ENCODE assay signal across 11 mouse cellular contexts in the genomic region with DNA sequence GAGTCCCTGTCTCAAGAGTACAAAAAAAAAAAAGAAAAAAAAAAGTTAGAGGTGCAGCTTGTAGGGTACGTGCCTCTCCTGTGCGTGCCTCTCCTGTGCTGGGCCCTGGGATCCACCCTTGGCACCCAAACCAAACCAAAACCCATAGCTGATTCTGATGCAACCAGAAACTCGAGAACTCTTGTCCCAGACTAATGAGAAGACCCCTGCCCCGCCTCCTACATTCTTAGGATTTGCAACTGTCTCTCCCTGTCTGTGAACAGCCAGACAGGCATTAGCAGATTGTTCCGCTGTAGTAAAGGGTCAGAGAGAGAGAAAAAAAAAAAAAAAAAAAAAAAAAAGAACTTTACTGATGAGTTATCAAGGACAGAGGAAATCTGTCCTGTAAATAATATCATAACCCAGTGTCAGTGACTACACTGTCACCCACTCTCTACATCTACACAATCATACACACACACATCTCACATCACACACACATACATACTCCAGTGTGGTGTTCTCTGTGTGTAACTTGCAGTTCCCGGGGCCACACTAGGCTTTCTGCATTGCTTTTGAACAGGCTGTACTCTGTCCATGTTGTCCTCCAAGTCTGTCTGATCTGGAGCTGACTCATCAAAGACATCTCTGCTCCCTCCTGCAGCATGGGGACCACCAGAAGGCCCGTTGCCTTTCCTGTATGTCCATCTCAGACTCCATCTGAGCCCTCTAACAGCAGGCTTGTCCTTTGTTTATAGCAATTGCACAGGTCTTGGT. TPM values are rescaled to one million over a fixed set of nuclear protein-coding genes. Genes with fewer than 3 reads are reported as not detected.
DNase-seq lines count a peak whose midpoint lies in the region; ATAC-seq lines count a peak whose summit lies in the region.
"Had no signal": no experiment of that assay in that cellular context is flagged by ENCODE, and none has a peak within 500 bp of the region (broad histone marks: within the 10 kb centered on the region; RNA-seq: fewer than 3 reads in every experiment).

No protein-coding gene starts in this region.

- H3K4me1 ChIP-seq in heart, embryonic 16.5 days (ENCODE audit: control insufficient read depth, insufficient read depth, low read length): peaks cover 41% of the 10 kb centered on the region
- H3K4me1 ChIP-seq in intestine, embryonic 14.5 days (replicated peaks; ENCODE audit: control insufficient read depth, insufficient read depth, low read length): peaks cover 49% of the 10 kb centered on the region
- H3K4me1 ChIP-seq in midbrain, embryonic 16.5 days (ENCODE audit: control insufficient read depth, insufficient read depth, low read length): peaks cover 39% of the 10 kb centered on the region

- WGBS in heart, embryonic 16.5 days: 34% methylated on average over 7 of the region's 7 CpGs
- WGBS in intestine, embryonic 14.5 days: 8% methylated on average over 7 of the region's 7 CpGs
- 9% methylated on average over 7 of the region's 7 CpGs for WGBS in midbrain, embryonic 16.5 days

- no peaks in the 10 kb centered on the region for H3K36me3 ChIP-seq in heart, embryonic 16.5 days (ENCODE audit: control insufficient read depth, insufficient read depth)
- H3K36me3 ChIP-seq in intestine, embryonic 14.5 days (ENCODE audit: control insufficient read depth, insufficient read depth, low read length): no peaks in the 10 kb centered on the region
- H3K36me3 ChIP-seq in midbrain, embryonic 16.5 days (ENCODE audit: control insufficient read depth, insufficient read depth, low read length): no peaks in the 10 kb centered on the region
- H3K36me3 ChIP-seq: G1E had no signal

- no peak for DNase-seq in heart, postnatal 10 days
- DNase-seq in embryo, embryonic 10 days (ENCODE audit: low spot score): peak; percentile 80
- no peak for DNase-seq in intestine, embryonic 14.5 days (ENCODE audit: low spot score)
- no peak for DNase-seq in cerebellum, adult 8-10 months
- DNase-seq in thymus, postnatal 14 days: no peak
- DNase-seq in cerebellum, adult 9-11 months: no peak
- DNase-seq: cerebellum, postnatal 25 days; right cerebral cortex, postnatal 4 days had no signal

- no peak overlapping the region for H3K4me3 ChIP-seq in heart, embryonic 16.5 days (ENCODE audit: low read length)
- H3K4me3 ChIP-seq in intestine, embryonic 14.5 days (ENCODE audit: low read depth, low read length): no peak overlapping the region
- no peak overlapping the region for H3K4me3 ChIP-seq in midbrain, embryonic 16.5 days (ENCODE audit: low read depth, low read length)

- no peak overlapping the region for H3K4me2 ChIP-seq in heart, embryonic 16.5 days (ENCODE audit: low read depth, low read length)
- H3K4me2 ChIP-seq in intestine, embryonic 14.5 days (ENCODE audit: low read length): peak overlapping the region; percentile 43
- H3K4me2 ChIP-seq in midbrain, embryonic 16.5 days (ENCODE audit: low read length): no peak overlapping the region

- no peaks in the 10 kb centered on the region for H3K9me3 ChIP-seq in heart, embryonic 16.5 days (replicated peaks; ENCODE audit: control insufficient read depth, low read length)
- no peaks in the 10 kb centered on the region for H3K9me3 ChIP-seq in intestine, embryonic 14.5 days (ENCODE audit: control insufficient read depth, low read length)
- no peaks in the 10 kb centered on the region for H3K9me3 ChIP-seq in midbrain, embryonic 16.5 days (replicated peaks; ENCODE audit: control insufficient read depth, low read length, poor library complexity, severe bottlenecking)
- H3K9me3 ChIP-seq: G1E had no signal

- H3K27me3 ChIP-seq in heart, embryonic 16.5 days (ENCODE audit: control insufficient read depth, insufficient read depth, low read length): no peaks in the 10 kb centered on the region
- H3K27me3 ChIP-seq in intestine, embryonic 14.5 days (replicated peaks; ENCODE audit: control insufficient read depth, insufficient read depth, low read length): no peaks in the 10 kb centered on the region
- H3K27me3 ChIP-seq in midbrain, embryonic 16.5 days (ENCODE audit: control insufficient read depth, insufficient read depth, low read depth, low read length): no peaks in the 10 kb centered on the region

- intact Hi-C loops in heart, postnatal 10 days (cut with DNase I): no loop called here

- peak overlapping the region; percentile 86 for H3K27ac ChIP-seq in heart, embryonic 16.5 days (ENCODE audit: low read length)
- H3K27ac ChIP-seq in intestine, embryonic 14.5 days (ENCODE audit: low read depth): peak overlapping the region; percentile 96
- H3K27ac ChIP-seq in midbrain, embryonic 16.5 days (ENCODE audit: low read length): peak overlapping the region; percentile 51; the same call in 1 of the 2 replicates

- ATAC-seq in heart, embryonic 16.5 days (replicated peaks; ENCODE audit: extremely low read depth, insufficient read depth, low FRiP score): no peak
- ATAC-seq in intestine, embryonic 14.5 days (replicated peaks; ENCODE audit: low FRiP score, low TSS enrichment, low read depth): no peak
- no peak for ATAC-seq in midbrain, embryonic 16.5 days

- peak overlapping the region; percentile 2; the same call in 1 of the 2 replicates for H3K9ac ChIP-seq in heart, embryonic 16.5 days (ENCODE audit: low read length)
- peak overlapping the region; percentile 31; the same call in 1 of the 2 replicates for H3K9ac ChIP-seq in intestine, embryonic 14.5 days (ENCODE audit: low read length)
- no peak overlapping the region for H3K9ac ChIP-seq in midbrain, embryonic 16.5 days (ENCODE audit: low read depth, low read length)

RNA-seq across cellular contexts. Expression of gene Shisal2a, which starts 19.6 kb away (rescaled TPM):
- polyA plus RNA-seq in heart, embryonic 16.5 days (2015; fragmentation: Nextera tagmentation; extraction: Ambion mirVana): 1.3 and 1.4 TPM in 2 replicates
- not detected for total RNA-seq in heart, postnatal 10 days (2021)
- 1.7 and 3.4 TPM in 2 replicates for polyA plus RNA-seq in intestine, embryonic 14.5 days (2014; fragmentation: Nextera tagmentation; extraction: Ambion mirVana)
- 6.8 and 6.9 TPM in 2 replicates for polyA plus RNA-seq in midbrain, embryonic 16.5 days (2015; fragmentation: Nextera tagmentation; extraction: Ambion mirVana)
- total RNA-seq: G1E had no signal
- polyA plus RNA-seq: G1E had no signal

RNA-seq across cellular contexts. Expression of gene Coa7, which starts 35.6 kb away (rescaled TPM):
- polyA plus RNA-seq in heart, embryonic 16.5 days (2015; fragmentation: Nextera tagmentation; extraction: Ambion mirVana): 46.3 and 53.6 TPM in 2 replicates
- 10 to 100 TPM; 45.8 to 48.5 TPM for total RNA-seq in heart, postnatal 10 days (2021)
- 58.3 and 63.4 TPM in 2 replicates for polyA plus RNA-seq in intestine, embryonic 14.5 days (2014; fragmentation: Nextera tagmentation; extraction: Ambion mirVana)
- 46.8 and 58.5 TPM in 2 replicates for polyA plus RNA-seq in midbrain, embryonic 16.5 days (2015; fragmentation: Nextera tagmentation; extraction: Ambion mirVana)

RNA-seq across cellular contexts. Expression of gene Gpx7, which starts 43.2 kb away (rescaled TPM):
- 51.4 and 53.6 TPM in 2 replicates for polyA plus RNA-seq in heart, embryonic 16.5 days (2015; fragmentation: Nextera tagmentation; extraction: Ambion mirVana)
- 10 to 100 TPM; 22.3 to 22.6 TPM for total RNA-seq in heart, postnatal 10 days (2021)
- polyA plus RNA-seq in intestine, embryonic 14.5 days (2014; fragmentation: Nextera tagmentation; extraction: Ambion mirVana): 40.0 and 46.4 TPM in 2 replicates
- 26.5 and 26.9 TPM in 2 replicates for polyA plus RNA-seq in midbrain, embryonic 16.5 days (2015; fragmentation: Nextera tagmentation; extraction: Ambion mirVana)
- polyA plus RNA-seq: G1E had no signal
